In genomic region chr2:152726751-152727335, GRCm38 (mm10) we compare ENCODE assay signal across 8 mouse cellular contexts. TPM values are rescaled to one million over a fixed set of nuclear protein-coding genes. Genes with fewer than 3 reads are reported as not detected.
DNase-seq lines count a peak whose midpoint lies in the region; ATAC-seq and TF ChIP-seq lines count a peak whose summit lies in the region.

No protein-coding gene starts in this region.

- H3K36me3 ChIP-seq in limb, embryonic 12.5 days, result no peaks in the 10 kb centered on the region

- peak overlapping the region; percentile 45; the same call in 1 of the 2 replicates for H3K4me3 ChIP-seq in gastrocnemius, adult 2 months
- no peak overlapping the region for H3K4me3 ChIP-seq in limb, embryonic 12.5 days (replicated peaks)

- WGBS in limb, embryonic 12.5 days, result 68% methylated on average over 6 of the region's 6 CpGs

- no peak for ATAC-seq in limb, embryonic 12.5 days (ENCODE audit: insufficient number of reproducible peaks, insufficient read depth, low FRiP score, low TSS enrichment, low read depth)

- intact Hi-C loops in gastrocnemius, adult 2 months (cut with DNase I), result no loop called here
- intact Hi-C loops in gastrocnemius, postnatal 14 days (cut with DNase I; ENCODE audit: low total_unique reads), result no loop called here

- H3K27me3 ChIP-seq in limb, embryonic 12.5 days, result peaks cover 5% of the 10 kb centered on the region; the same call in 1 of the 2 replicates

- peaks cover 66% of the 10 kb centered on the region for H3K4me1 ChIP-seq in limb, embryonic 12.5 days (replicated peaks)

- H3K27ac ChIP-seq in gastrocnemius, adult 2 months, result peak overlapping the region; percentile 89
- peak overlapping the region; percentile 95 for H3K27ac ChIP-seq in limb, embryonic 12.5 days

- no peaks in the 10 kb centered on the region for H3K9me3 ChIP-seq in limb, embryonic 12.5 days

- no peak for DNase-seq in gastrocnemius, adult 2 months
- DNase-seq in gastrocnemius, postnatal 14 days, result no peak
- DNase-seq in 416B (ENCODE audit: low read depth) (peak; percentile 71), adipocyte (ENCODE audit: low spot score) (no peak)
- DNase-seq in heart, adult 9 months (ENCODE audit: low spot score in 2 of 2), result peak; percentile 61 to 76
- no peak for DNase-seq in spleen, postnatal 36 days (ENCODE audit: low spot score in 2 of 2)
- no peak for DNase-seq in cerebellum, adult 11 months

- TF ChIP-seq CTCF in gastrocnemius, adult 2 months (IDR thresholded peaks at IDR 0.05), result no peak

- H3K9ac ChIP-seq in limb, embryonic 12.5 days (replicated peaks), result no peak overlapping the region

- no peak overlapping the region for H3K4me2 ChIP-seq in limb, embryonic 12.5 days

RNA-seq across cellular contexts. Expression of gene Id1, which starts 9.2 kb away (rescaled TPM):
- total RNA-seq in gastrocnemius, adult 2 months (2021), result 10 to 100 TPM in 1 of 2 experiments, 1 to 10 TPM in 1; 6.7 to 26.8 TPM
- 10 to 100 TPM; 12.5 to 17.3 TPM for total RNA-seq in gastrocnemius, postnatal 14 days (2021)
- polyA plus RNA-seq in limb, embryonic 12.5 days (2016; fragmentation: Nextera tagmentation; extraction: Ambion mirVana), result 299 and 330 TPM in 2 replicates

RNA-seq across cellular contexts. Expression of gene Cox4i2, which starts 27.1 kb away (rescaled TPM):
- total RNA-seq in gastrocnemius, adult 2 months (2021), result 1 to 10 TPM; 2.0 to 4.2 TPM
- total RNA-seq in gastrocnemius, postnatal 14 days (2021), result 1 to 10 TPM; 5.9 to 6.0 TPM
- polyA plus RNA-seq in limb, embryonic 12.5 days (2016; fragmentation: Nextera tagmentation; extraction: Ambion mirVana), result 29.9 and 30.6 TPM in 2 replicates

RNA-seq across cellular contexts. Expression of gene Mcts2, which starts 40.0 kb away (rescaled TPM):
- 10 to 100 TPM; 11.1 to 12.8 TPM for total RNA-seq in gastrocnemius, adult 2 months (2021)
- 10 to 100 TPM; 11.9 to 13.8 TPM for total RNA-seq in gastrocnemius, postnatal 14 days (2021)
- polyA plus RNA-seq in limb, embryonic 12.5 days (2016; fragmentation: Nextera tagmentation; extraction: Ambion mirVana), result 36.3 and 39.2 TPM in 2 replicates

RNA-seq across cellular contexts. Expression of gene H13, which starts 57.6 kb away (rescaled TPM):
- total RNA-seq in gastrocnemius, adult 2 months (2021), result 10 to 100 TPM; 32.6 to 37.3 TPM
- total RNA-seq in gastrocnemius, postnatal 14 days (2021), result 10 to 100 TPM; 45.8 to 49.1 TPM
- polyA plus RNA-seq in limb, embryonic 12.5 days (2016; fragmentation: Nextera tagmentation; extraction: Ambion mirVana), result 129 and 135 TPM in 2 replicates

Comparison
In these comparisons a context has a peak if more than half of its experiments do, and no peak if none do; other contexts are left out.
1. DNase-seq: peak in 416B (single experiment) and heart, adult 9 months (2 of 2); none in gastrocnemius, adult 2 months (single experiment), gastrocnemius, postnatal 14 days (single experiment), adipocyte (single experiment), spleen, postnatal 36 days (0 of 2) and cerebellum, adult 11 months (single experiment).